Mouse (Mus musculus): Measurements from ENCODE around the gene Top3b. TPM values are rescaled to one million over a fixed set of nuclear protein-coding genes. Genes with fewer than 3 reads are reported as not detected.

Top3b gene
- polyA plus RNA-seq, 1 experiment from 2014 or later: 26.6 TPM

DNA sequence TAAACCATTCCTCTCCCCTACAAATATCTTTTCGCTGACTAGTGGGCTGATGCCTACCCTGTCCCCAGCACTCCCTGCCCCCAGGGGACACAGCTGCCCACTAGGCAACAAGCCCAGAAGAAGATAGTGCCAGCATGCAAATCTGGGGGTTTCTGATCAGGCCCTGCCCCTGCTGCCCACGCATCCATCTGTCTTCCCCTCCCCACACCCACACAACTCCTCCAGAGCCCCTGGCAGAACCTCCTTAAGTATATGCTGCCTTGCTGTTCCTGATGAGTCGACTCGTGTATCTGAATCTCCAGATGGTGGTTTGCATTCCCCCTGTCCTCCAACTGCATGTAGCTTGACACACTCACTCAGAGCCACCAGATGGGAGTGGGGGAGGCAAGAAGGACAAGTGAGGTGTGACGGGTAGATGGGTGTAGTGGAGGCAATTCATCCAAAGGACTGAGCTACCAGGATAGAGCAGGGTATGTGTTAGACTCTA, 60.3 kb downstream of the Top3b start:
- H3K9me3 ChIP-seq (replicated peaks): no peaks in the 10 kb centered on the region

DNA sequence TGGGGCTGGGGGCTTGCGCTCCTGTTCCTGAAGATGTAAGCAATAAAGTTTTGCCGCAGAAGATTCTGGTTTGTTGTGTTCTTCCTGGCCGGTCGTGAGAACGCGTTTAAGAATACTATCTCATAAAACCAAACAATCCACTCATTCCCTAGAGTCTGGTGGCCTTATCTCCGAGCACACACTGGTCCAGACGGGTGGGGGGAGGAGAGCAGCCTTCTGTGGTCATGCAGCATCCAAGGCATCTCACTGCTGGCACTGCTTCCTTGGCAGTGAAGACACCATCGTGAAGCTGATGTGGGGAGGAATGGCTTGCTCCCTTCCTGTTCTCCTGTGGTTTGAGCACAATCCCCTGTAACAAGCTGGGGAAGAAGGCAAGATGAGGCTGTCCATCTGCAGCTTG, 69.0 kb downstream of the Top3b start:
- H3K4me2 ChIP-seq: no peak overlapping the region
- H3K4me3 ChIP-seq (replicated peaks): no peak overlapping the region
- H3K36me3 ChIP-seq: no peaks in the 10 kb centered on the region
- H3K9me3 ChIP-seq (replicated peaks): no peaks in the 10 kb centered on the region
- peaks cover 2% of the 10 kb centered on the region; the same call in 1 of the 2 replicates for H3K4me1 ChIP-seq (replicated peaks)
- DNase-seq: no peak
- WGBS (ENCODE audit: insufficient replicate concordance): 62% methylated on average over 9 of the region's 9 CpGs
- H3K27me3 ChIP-seq: no peaks in the 10 kb centered on the region
- peak; percentile 45; the same call in 1 of the 2 replicates for ATAC-seq (ENCODE audit: low read depth)
- no peak overlapping the region for H3K27ac ChIP-seq
- H3K9ac ChIP-seq: no peak overlapping the region

More for the DNA sequence above, 60.3 kb downstream of the Top3b start:
- no peaks in the 10 kb centered on the region for H3K27me3 ChIP-seq
- no peak overlapping the region for H3K27ac ChIP-seq
- H3K4me2 ChIP-seq: no peak overlapping the region
- no peaks in the 10 kb centered on the region for H3K4me1 ChIP-seq (replicated peaks)
- H3K9ac ChIP-seq: no peak overlapping the region
- H3K4me3 ChIP-seq (replicated peaks): no peak overlapping the region
- WGBS (ENCODE audit: insufficient replicate concordance): 50% methylated on average over 5 of the region's 5 CpGs
- ATAC-seq (ENCODE audit: low read depth) (no peak), DNase-seq (no peak)
- no peaks in the 10 kb centered on the region for H3K36me3 ChIP-seq

DNA sequence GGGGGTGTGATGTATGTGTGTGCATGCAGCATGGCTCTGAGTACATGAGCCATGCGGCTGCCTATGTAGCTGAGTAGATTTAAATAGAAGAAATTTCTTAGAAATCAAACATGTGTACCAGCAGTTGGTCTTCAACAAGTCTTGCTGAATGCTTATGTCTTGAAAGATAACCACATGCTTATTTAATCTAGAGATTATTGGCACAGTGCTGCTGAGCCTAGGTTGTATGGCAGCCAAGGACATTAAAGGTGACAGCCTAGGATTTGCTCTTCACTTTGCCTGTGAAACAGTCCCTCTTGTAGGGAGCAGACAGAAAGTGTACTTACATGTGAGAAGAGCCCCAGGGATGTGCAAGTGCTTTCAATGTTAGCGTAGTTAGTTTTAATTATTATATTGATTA, 70.5 kb downstream of the Top3b start:
- ATAC-seq (ENCODE audit: low read depth): no peak; the same call in 1 of the 2 replicates
- Histone ChIP-seq H3K9ac (no peak overlapping the region), H3K9me3 (replicated peaks) (no peaks in the 10 kb centered on the region), H3K4me3 (replicated peaks) (no peak overlapping the region), H3K36me3 (no peaks in the 10 kb centered on the region), H3K27ac (no peak overlapping the region), H3K27me3 (no peaks in the 10 kb centered on the region), H3K4me1 (replicated peaks) (peaks cover 2% of the 10 kb centered on the region; the same call in 1 of the 2 replicates), H3K4me2 (no peak overlapping the region)
- 69% methylated on average over 2 of the region's 2 CpGs for WGBS (ENCODE audit: insufficient replicate concordance)
- DNase-seq: no peak

Other genes with a start within 250 kb of the Top3b start
- not detected in 2 replicates for gene Olfr19, start 194.3 kb upstream of the Top3b start, polyA plus RNA-seq (2015; fragmentation: Nextera tagmentation; extraction: Ambion mirVana)
- 0.28 TPM in 1 of 2 replicates, not detected in the other for gene Spag6l, start 41.3 kb upstream of the Top3b start, polyA plus RNA-seq (2015; fragmentation: Nextera tagmentation; extraction: Ambion mirVana)
- gene Igll1, start 6.8 kb upstream of the Top3b start, polyA plus RNA-seq (2015; fragmentation: Nextera tagmentation; extraction: Ambion mirVana): 0.59 and 0.74 TPM in 2 replicates
- gene Vpreb1, start 107 bp downstream of the Top3b start, polyA plus RNA-seq (2015; fragmentation: Nextera tagmentation; extraction: Ambion mirVana): 0.71 and 1.3 TPM in 2 replicates
- 8.2 and 9.9 TPM in 2 replicates for gene Ppm1f, start 25.7 kb downstream of the Top3b start, polyA plus RNA-seq (2015; fragmentation: Nextera tagmentation; extraction: Ambion mirVana)
- 93.7 and 102 TPM in 2 replicates for gene Mapk1, start 112.6 kb downstream of the Top3b start, polyA plus RNA-seq (2015; fragmentation: Nextera tagmentation; extraction: Ambion mirVana)
- 1.4 and 1.6 TPM in 2 replicates for gene Ypel1, start 199.0 kb downstream of the Top3b start, polyA plus RNA-seq (2015; fragmentation: Nextera tagmentation; extraction: Ambion mirVana)
- 57.4 and 64.3 TPM in 2 replicates for gene Ppil2, start 240.5 kb downstream of the Top3b start, polyA plus RNA-seq (2015; fragmentation: Nextera tagmentation; extraction: Ambion mirVana)